Mouse (Mus musculus) intestine, postnatal 0 days (tissue): Measurements from ENCODE around the gene Chmp5. TPM values are rescaled to one million over a fixed set of nuclear protein-coding genes. Genes with fewer than 3 reads are reported as not detected.

Experiments used
- ATAC-seq: fragments of 200-750 bp; cut with Nextera tagmentation; 2 replicates; pipeline ENCODE4 v1.8.0; 2017; ENCODE audit warnings: mild to moderate bottlenecking, moderate TSS enrichment, moderate library complexity
- H3K27ac ChIP-seq: fragments of 300-500 bp; sonication (generic); 2 replicates; pipeline ENCODE4 v1.5.1; 2014; ENCODE audit warnings: mild to moderate bottlenecking, low read depth, low read length, moderate library complexity
- H3K27me3 ChIP-seq: fragments of 300-500 bp; sonication (generic); replicated peaks from 2 replicates; pipeline ENCODE4 v1.6.1; 2014; ENCODE audit warnings: low read length, mixed read lengths; ENCODE audit not compliant: control insufficient read depth, insufficient read depth
- H3K36me3 ChIP-seq: fragments of 300-500 bp; sonication (generic); 2 replicates; pipeline ENCODE4 v1.6.1; 2014; ENCODE audit warnings: mild to moderate bottlenecking, moderate library complexity; ENCODE audit not compliant: control insufficient read depth, insufficient read depth
- H3K4me1 ChIP-seq: fragments of 300-500 bp; sonication (generic); replicated peaks from 2 replicates; pipeline ENCODE4 v1.6.1; 2014; ENCODE audit warnings: antibody characterized with exemption, low read length, mixed read lengths; ENCODE audit not compliant: control insufficient read depth, insufficient read depth
- H3K4me2 ChIP-seq: fragments of 300-500 bp; sonication (generic); replicated peaks from 2 replicates; pipeline ENCODE4 v1.6.1; 2014; ENCODE audit warnings: low read depth, mild to moderate bottlenecking, moderate library complexity
- H3K4me3 ChIP-seq: fragments of 300-500 bp; sonication (generic); 2 replicates; pipeline ENCODE4 v1.5.1; 2014; ENCODE audit warnings: low read depth, low read length
- H3K9ac ChIP-seq: fragments of 300-500 bp; sonication (generic); 2 replicates; pipeline ENCODE4 v1.6.1; 2014; ENCODE audit warnings: mild to moderate bottlenecking, low read depth, low read length
- H3K9me3 ChIP-seq: fragments of 300-500 bp; sonication (generic); 2 replicates; pipeline ENCODE4 v1.6.1; 2016; ENCODE audit warnings: mixed run types; ENCODE audit not compliant: control insufficient read depth
- CTCF ChIP-seq: sonication (generic); IDR thresholded peaks from 2 replicates; pipeline ENCODE4 v1.5.1; 2016; ENCODE audit warnings: low read depth, mild to moderate bottlenecking, control low read depth, antibody characterized with exemption, moderate library complexity
- WGBS: fragments of 180-500 bp; shearing (Covaris S2); extraction: QIAGEN DNeasy Blood & Tissue Kit; methylation state at CpG from one replicate; pipeline ENCODE4 v1.1.7; 2014; 5-methylcytosine and 5-hydroxymethylcytosine counted together
- microRNA-seq: library from miRNA; unstranded; fragments of <30 nt; microRNA quantifications from one replicate; pipeline ENCODE4, GENCODE M21; 2016
- polyA plus RNA-seq: library from polyadenylated mRNA; unstranded; fragments of >200 nt; fragmentation: Nextera tagmentation; extraction: Ambion mirVana; gene quantifications from 2 replicates; pipeline ENCODE4 v1.2.1, GENCODE M21; 2015

Chmp5 gene
- polyA plus RNA-seq, 1 experiment from 2014 or later, result 136 TPM

- H3K27ac ChIP-seq, result no peak overlapping the region
- no peak overlapping the region for H3K4me3 ChIP-seq
- H3K9ac ChIP-seq, result no peak overlapping the region
- 0 out of 2 replicates have a peak, but pooled peaks cover 3% of the 10 kb centered on the region for H3K4me1 ChIP-seq
- H3K4me2 ChIP-seq, result no peak overlapping the region
- ATAC-seq, result peak; percentile 46; the same call in 1 of the 2 replicates
- WGBS, result 63% methylated on average over 3 of the region's 3 CpGs
- H3K27me3 ChIP-seq, result no peaks in the 10 kb centered on the region
- TF ChIP-seq CTCF, result no peak
- peaks cover 63% of the 10 kb centered on the region for H3K36me3 ChIP-seq
- no peaks in the 10 kb centered on the region for H3K9me3 ChIP-seq
Measured at GRCm38 (mm10) chr4:41013351-41013750, 65.1 kb downstream of the Chmp5 start.

Small RNA genes within 50 kb of the gene (microRNA-seq; reads per million reads assigned to microRNA genes)
- gene Mir3094, result 3.0 reads per million, percentile 4 among the genes with 10 or more reads in this experiment

Other genes starting within 250 kb of the Chmp5 start
- gene Aptx, start 245.2 kb upstream of the Chmp5 start, polyA plus RNA-seq, result 18.7 and 19.4 TPM in 2 replicates
- 320 and 345 TPM in 2 replicates for gene Dnaja1, start 226.3 kb upstream of the Chmp5 start, polyA plus RNA-seq
- gene Smu1, start 190.5 kb upstream of the Chmp5 start, polyA plus RNA-seq, result 68.8 and 72.1 TPM in 2 replicates
- gene B4galt1, start 94.4 kb upstream of the Chmp5 start, polyA plus RNA-seq, result 15.3 and 15.5 TPM in 2 replicates
- gene Spink4, start 28.4 kb upstream of the Chmp5 start, polyA plus RNA-seq, result 419 and 610 TPM in 2 replicates
- gene Bag1, start 113 bp upstream of the Chmp5 start, polyA plus RNA-seq, result 120 and 138 TPM in 2 replicates
- 25.9 and 27.9 TPM in 2 replicates for gene Nfx1, start 22.5 kb downstream of the Chmp5 start, polyA plus RNA-seq
- 9.9 and 14.1 TPM in 2 replicates for gene Aqp7, start 99.7 kb downstream of the Chmp5 start, polyA plus RNA-seq
- gene Aqp3, start 149.8 kb downstream of the Chmp5 start, polyA plus RNA-seq, result 4.1 and 7.4 TPM in 2 replicates
- 7.7 and 8.4 TPM in 2 replicates for gene Nol6, start 176.0 kb downstream of the Chmp5 start, polyA plus RNA-seq
- 64.5 and 67.9 TPM in 2 replicates for gene Ube2r2, start 187.3 kb downstream of the Chmp5 start, polyA plus RNA-seq